24 mouse cellular contexts compared by ENCODE assay signal in the genomic region with DNA sequence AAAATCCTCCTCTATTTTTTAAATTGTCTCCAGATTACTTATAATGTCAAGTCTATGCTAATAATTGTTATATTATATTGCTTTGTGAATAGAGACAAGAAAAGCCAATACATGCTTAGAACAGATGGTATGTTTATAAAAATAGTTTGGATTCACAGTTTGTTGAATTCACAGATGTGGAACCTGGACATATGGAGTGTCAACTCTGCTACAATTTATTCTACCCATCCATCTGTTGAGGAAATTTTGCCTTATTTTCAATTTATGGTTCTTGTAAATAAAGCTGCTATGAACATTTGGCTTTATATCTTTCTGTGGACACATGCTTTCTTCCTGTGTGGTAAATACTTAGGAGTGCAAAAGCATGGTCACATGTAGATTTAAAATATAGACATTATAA.
A peak's percentile ranks its signal among the peaks of the same experiment; 100 is the strongest.
DNase-seq lines count a peak whose midpoint lies in the region; ATAC-seq lines count a peak whose summit lies in the region.
"Had no signal": no experiment of that assay in that cellular context is flagged by ENCODE, and none has a peak within 500 bp of the region (broad histone marks: within the 10 kb centered on the region; RNA-seq: fewer than 3 reads in every experiment).

No protein-coding gene starts in this region.

- H3K36me3 ChIP-seq in forebrain, embryonic 16.5 days (ENCODE audit: control insufficient read depth, insufficient read depth): no peaks in the 10 kb centered on the region
- no peaks in the 10 kb centered on the region for H3K36me3 ChIP-seq in forebrain, embryonic 12.5 days (replicated peaks)
- H3K36me3 ChIP-seq: embryonic facial prominence, embryonic 10.5 days; embryonic facial prominence, embryonic 12.5 days; forebrain, embryonic 15.5 days; G1E had no signal

- H3K4me1 ChIP-seq in forebrain, embryonic 16.5 days (replicated peaks; ENCODE audit: control insufficient read depth, insufficient read depth, low read length): no peaks in the 10 kb centered on the region
- no peaks in the 10 kb centered on the region for H3K4me1 ChIP-seq in forebrain, embryonic 12.5 days
- H3K4me1 ChIP-seq: embryonic facial prominence, embryonic 10.5 days; embryonic facial prominence, embryonic 12.5 days; forebrain, embryonic 15.5 days had no signal

- no peak overlapping the region for H3K4me2 ChIP-seq in forebrain, embryonic 16.5 days (ENCODE audit: low read length)
- no peak overlapping the region for H3K4me2 ChIP-seq in forebrain, embryonic 12.5 days
- H3K4me2 ChIP-seq: embryonic facial prominence, embryonic 12.5 days; forebrain, embryonic 15.5 days had no signal

- no peak for ATAC-seq in cerebellum, adult (ENCODE audit: insufficient number of reproducible peaks, low FRiP score, low TSS enrichment)
- ATAC-seq in forebrain, embryonic 16.5 days: peak; percentile 50; the same call in 1 of the 2 replicates
- ATAC-seq in forebrain, embryonic 12.5 days (ENCODE audit: low FRiP score): no peak
- no peak for ATAC-seq in inflammation-experienced regulatory T-cells, adult 6 months
- ATAC-seq: activated CD4-positive, CD25-positive, alpha-beta regulatory T cell, adult 4 months; CD4-positive, CD25-positive, alpha-beta regulatory T cell, adult 4 months; forebrain, embryonic 15.5 days; Patski had no signal

- no peaks in the 10 kb centered on the region; the same call in 1 of the 2 replicates for H3K27me3 ChIP-seq in forebrain, embryonic 16.5 days (replicated peaks; ENCODE audit: control insufficient read depth, insufficient read depth, low read length)
- H3K27me3 ChIP-seq in forebrain, embryonic 12.5 days: no peaks in the 10 kb centered on the region
- H3K27me3 ChIP-seq: CH12.LX; embryonic facial prominence, embryonic 12.5 days; forebrain, embryonic 15.5 days had no signal

- no peak overlapping the region for H3K27ac ChIP-seq in forebrain, embryonic 16.5 days (ENCODE audit: low read length)
- no peak overlapping the region for H3K27ac ChIP-seq in forebrain, embryonic 12.5 days
- H3K27ac ChIP-seq: embryonic facial prominence, embryonic 10.5 days; embryonic facial prominence, embryonic 12.5 days; forebrain, embryonic 15.5 days had no signal

- no peaks in the 10 kb centered on the region for H3K9me3 ChIP-seq in forebrain, embryonic 16.5 days (ENCODE audit: control insufficient read depth, low read length)
- no peaks in the 10 kb centered on the region for H3K9me3 ChIP-seq in forebrain, embryonic 12.5 days
- H3K9me3 ChIP-seq: embryonic facial prominence, embryonic 10.5 days; embryonic facial prominence, embryonic 12.5 days; forebrain, embryonic 15.5 days; G1E had no signal

- no peak overlapping the region for H3K4me3 ChIP-seq in forebrain, embryonic 16.5 days (replicated peaks; ENCODE audit: low read length)
- H3K4me3 ChIP-seq in forebrain, embryonic 12.5 days (replicated peaks): no peak overlapping the region
- H3K4me3 ChIP-seq: embryonic facial prominence, embryonic 10.5 days; embryonic facial prominence, embryonic 12.5 days; forebrain, embryonic 15.5 days had no signal

- peak; percentile 4 for DNase-seq in cerebellum, adult 9-10 months
- DNase-seq in brain, adult 2 months (ENCODE audit: low read depth, low spot score): peak; percentile 46
- DNase-seq in telencephalon, adult 2 months (ENCODE audit: low read depth, low spot score): peak; percentile 27
- DNase-seq: adrenal gland, adult 8-10 months; adrenal gland, postnatal 14 days; adrenal gland, postnatal 36 days; B cell, adult 2 months; cerebellum, adult 11 months; cerebellum, adult 18-20 months; cerebellum, adult 8-10 months; cerebellum, postnatal 10 days; cerebellum, postnatal 25 days had no signal

- no peak overlapping the region for H3K9ac ChIP-seq in forebrain, embryonic 16.5 days (replicated peaks; ENCODE audit: low read depth, low read length)
- no peak overlapping the region for H3K9ac ChIP-seq in forebrain, embryonic 12.5 days
- H3K9ac ChIP-seq: embryonic facial prominence, embryonic 12.5 days; forebrain, embryonic 15.5 days had no signal
